Mouse (Mus musculus): ENCODE measurements around the gene Tor1aip2. TPM values are rescaled to one million over a fixed set of nuclear protein-coding genes. Genes with fewer than 3 reads are reported as not detected.
"Not testable (repeated sequence)": the region's sequence is repeated elsewhere in the genome, so short reads cannot be mapped to it uniquely, and the experiment has no call there.

Tor1aip2 gene
- 61.8 and 76.6 TPM in 2 replicates for total RNA-seq (2017)

DNA sequence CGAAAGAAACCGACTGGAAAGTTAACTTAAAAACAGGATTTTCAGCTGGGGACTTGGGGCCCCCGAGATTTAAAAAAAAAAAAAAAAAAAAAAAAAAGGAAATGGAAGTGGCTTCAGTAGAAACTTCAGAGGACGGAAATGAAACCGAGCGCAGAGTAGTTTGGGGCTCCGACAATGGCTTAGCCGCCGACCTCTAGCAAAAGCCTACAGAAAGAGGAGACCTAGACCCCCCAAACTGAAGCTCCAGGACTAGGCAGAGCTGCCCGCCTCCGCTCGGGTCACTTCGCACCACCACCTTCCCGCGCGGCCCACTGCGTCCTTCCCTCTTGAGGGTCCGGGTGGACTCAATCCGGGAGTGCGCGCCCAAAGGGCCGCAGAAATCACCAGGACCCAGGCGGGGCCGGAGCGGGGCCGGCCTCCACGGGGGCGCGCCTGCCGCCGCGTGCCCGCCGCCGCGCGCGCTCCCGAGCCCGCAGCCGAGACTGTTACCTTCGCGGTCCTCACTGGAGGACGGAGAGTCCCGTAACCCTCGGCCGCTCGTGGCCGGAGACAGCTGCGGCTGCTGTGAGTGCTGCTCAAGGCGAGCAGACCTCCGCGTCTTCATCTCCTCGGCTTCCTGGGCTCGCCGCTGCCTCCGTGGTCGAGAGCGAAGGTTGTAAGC, at the start of gene Tor1aip2:
Gene Tor1aip2 (plus strand): TSS at position 135 of the 661 bp plus-strand sequence.
- ATAC-seq (replicated peaks; ENCODE audit: low read depth, poor library complexity, severe bottlenecking) = peak; percentile 14

DNA sequence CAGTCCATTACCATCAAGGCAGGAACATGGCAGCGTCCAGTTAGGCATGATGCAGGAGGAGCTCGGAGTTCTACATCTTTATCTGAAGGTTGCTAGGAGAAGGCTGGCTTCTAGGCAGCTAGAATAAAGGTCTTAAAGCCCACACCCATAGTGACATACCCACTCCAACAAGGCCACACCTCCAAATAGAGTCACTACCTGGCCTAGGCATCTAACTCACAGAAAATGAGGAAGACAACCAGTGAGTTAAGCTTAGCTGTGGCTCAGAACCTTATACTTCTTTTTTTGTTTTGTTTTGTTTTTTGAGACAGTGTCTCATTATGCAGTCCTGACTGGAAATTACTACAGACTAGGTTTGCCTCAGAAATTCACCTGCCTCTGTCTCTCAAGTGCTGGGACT, 47.6 kb upstream of the Tor1aip2 start:
- no peak for ATAC-seq (replicated peaks; ENCODE audit: low read depth, poor library complexity, severe bottlenecking)

DNA sequence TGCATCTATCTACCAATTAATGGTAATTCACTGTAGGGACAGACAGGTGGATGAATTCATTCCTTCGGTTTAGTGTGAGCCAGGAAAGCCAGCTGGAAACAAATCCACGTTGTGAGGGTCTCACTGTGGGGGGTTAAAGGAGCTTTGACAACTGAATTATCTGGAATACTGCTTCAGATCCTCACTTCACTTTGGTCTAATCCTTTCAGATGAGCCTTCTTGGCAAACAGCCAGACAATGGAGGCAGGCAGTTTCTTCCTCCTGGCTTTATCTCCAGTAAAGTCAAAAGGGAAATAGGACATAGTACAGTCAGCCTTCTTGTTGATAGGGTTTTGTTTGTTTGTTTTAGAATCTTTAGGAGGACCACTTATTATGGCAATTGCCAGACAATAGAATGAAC, 45.8 kb upstream of the Tor1aip2 start:
- no peak for ATAC-seq (replicated peaks; ENCODE audit: low read depth, poor library complexity, severe bottlenecking)

GRCm38 (mm10) chr1:155990391-155990790, 44.8 kb upstream of the Tor1aip2 start:
- no peak for ATAC-seq (replicated peaks; ENCODE audit: low read depth, poor library complexity, severe bottlenecking)

DNA sequence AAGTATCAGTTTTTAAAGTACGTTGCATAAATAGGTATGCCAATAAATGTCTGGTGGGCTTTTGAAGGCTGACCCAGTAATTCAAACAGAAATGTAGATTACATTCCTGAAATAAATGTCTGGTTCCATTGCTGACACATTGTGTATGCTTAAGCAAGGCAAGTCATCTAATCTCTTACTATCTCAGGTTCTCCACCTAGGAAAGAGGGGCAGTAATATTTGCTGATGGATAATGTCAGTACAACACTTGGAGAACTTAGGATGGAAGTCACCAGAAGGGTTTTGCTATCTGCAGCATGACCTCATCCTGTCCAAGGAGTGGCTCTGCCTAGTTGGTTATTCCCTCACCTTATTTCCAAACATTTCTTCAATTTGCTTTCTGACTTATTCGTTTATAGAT, 40.7 kb upstream of the Tor1aip2 start:
- ATAC-seq (replicated peaks; ENCODE audit: low read depth, poor library complexity, severe bottlenecking) = no peak

DNA sequence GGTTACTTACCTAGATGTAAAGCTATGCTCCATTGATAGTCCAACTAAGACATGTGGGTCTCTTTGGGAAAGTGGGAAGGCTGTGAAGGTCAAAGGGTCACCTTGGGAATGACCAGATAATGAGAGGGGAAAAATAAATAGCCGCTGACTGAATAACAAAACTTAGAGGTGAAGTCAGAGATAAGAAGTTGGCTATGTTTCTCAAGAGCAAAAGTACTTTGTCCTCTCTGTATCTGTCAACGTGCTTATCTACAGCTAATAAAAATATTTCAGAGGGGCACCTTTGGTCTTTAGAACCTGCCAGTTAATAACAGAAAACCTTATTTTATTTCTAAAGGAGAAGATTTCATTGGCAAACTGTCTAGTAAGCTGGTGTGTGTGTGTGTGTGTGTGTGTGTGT, 39.6 kb upstream of the Tor1aip2 start:
- no peak for ATAC-seq (replicated peaks; ENCODE audit: low read depth, poor library complexity, severe bottlenecking)

DNA sequence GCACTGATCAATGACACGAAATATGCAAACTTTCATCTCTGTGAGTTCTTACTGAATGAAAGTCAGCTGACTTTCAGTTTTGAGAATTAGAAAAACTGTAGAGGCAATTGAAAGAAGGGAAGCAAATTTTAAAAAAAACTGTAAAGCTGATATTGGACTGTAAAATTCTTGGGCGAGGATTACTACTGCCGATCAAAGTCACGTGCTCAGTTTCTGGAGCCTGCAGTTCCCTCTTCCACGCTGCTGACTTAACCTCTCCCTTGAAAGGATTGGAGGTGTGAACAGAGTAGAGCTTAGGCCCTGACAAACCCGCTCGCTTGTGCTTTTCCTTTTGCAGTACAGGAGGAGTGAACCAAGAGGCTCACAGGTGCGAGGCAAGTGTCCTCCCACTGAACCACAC, 32.8 kb upstream of the Tor1aip2 start:
- ATAC-seq (replicated peaks; ENCODE audit: low read depth, poor library complexity, severe bottlenecking) = no peak; the same call in 1 of the 2 replicates

DNA sequence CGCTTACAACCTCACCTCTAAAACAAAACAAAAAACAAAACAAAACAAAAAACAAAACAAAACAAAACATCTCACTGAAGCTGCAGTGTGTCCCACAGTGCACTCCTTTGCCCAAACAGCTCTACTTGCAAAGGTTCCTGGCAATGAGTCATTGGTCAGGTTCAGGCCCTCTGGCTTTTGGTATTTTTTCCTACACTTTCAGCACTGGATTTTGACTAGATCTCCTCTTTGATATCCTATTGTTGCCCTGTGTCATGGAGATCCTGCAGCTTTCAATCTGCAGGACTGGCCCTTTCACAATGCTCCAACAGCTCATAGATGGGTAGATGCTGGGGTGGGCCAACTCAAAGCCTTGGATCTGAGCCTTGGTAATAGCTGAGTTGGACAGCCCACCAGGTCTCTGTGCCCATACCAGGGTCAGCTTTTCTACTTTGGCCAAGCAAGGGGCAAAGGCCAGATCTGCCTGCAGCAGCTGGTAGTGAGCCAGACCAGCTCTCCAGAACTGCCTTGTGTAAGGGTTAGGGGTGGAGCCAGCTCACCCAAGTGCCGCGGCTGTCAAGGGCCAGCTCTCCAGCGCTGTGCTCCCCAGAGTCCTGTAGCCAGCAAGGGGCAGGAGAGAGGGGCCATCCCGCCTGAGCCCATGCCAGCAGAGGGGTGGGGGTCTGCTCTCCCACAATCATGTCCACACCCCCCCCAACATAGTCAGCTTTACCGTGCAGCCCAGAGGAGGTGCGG, 31.8 kb upstream of the Tor1aip2 start:
- no peak for ATAC-seq (replicated peaks; ENCODE audit: low read depth, poor library complexity, severe bottlenecking)

GRCm38 (mm10) chr1:156005906-156006305, 29.3 kb upstream of the Tor1aip2 start:
- no peak for ATAC-seq (replicated peaks; ENCODE audit: low read depth, poor library complexity, severe bottlenecking)

DNA sequence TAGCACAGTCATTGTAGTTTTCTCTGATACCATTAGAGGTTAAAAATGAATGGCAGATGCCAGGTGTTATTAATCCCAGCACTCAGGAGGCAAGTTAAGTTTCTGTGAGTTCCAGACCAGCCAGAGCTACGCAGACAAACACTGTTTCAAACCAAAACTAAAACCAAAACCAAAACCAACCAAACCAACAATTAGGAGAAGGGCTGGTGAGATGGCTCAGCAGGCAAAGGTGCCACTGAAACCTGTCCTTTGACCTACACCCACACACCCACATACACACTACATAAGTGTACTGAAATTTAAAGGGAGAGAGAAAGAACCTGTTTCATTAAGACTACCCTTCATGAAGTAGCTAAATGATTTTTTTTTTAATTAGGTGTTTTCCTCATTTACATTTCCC, 26.2 kb upstream of the Tor1aip2 start:
- ATAC-seq (replicated peaks; ENCODE audit: low read depth, poor library complexity, severe bottlenecking) = no peak

GRCm38 (mm10) chr1:156019800-156020199, 15.4 kb upstream of the Tor1aip2 start:
- ATAC-seq (replicated peaks; ENCODE audit: low read depth, poor library complexity, severe bottlenecking) = no peak

GRCm38 (mm10) chr1:156020402-156020801, 14.8 kb upstream of the Tor1aip2 start:
- ATAC-seq (replicated peaks; ENCODE audit: low read depth, poor library complexity, severe bottlenecking) = 0 out of 2 replicates have a peak, but pooled peaks have one; percentile 39

DNA sequence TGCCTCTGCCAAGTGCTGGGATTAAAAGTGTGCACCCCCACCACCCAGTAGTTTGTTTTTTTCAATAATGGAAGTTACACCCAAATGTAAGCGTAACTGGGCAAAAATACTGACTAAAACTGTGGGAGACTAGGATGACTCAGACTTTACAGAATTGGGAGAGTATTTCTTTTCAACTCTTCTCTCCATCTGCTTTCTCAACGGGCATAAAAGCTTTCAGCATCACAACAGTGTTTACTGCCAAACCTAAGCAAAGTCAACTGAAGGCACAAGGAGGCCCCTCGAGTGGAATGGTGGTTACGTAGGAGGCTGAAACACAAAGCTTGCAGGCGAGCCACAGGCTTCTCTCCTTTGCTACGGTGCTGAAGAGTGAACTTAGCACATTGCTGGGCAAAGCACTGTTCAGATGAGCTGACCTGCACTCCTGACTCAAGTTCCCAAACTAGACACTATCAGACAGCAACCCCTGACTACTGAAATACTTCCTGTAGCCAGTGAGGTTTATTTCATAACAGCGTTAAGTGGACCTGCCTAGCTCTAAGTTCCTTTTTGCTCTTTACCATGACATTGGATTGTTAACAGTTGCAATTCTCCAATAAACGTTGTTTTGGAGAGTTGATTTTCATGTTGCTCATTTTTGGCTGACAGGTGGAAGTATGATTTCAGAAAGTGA, 10.2 kb upstream of the Tor1aip2 start:
- peak; percentile 67 for ATAC-seq (replicated peaks; ENCODE audit: low read depth, poor library complexity, severe bottlenecking)

GRCm38 (mm10) chr1:156027849-156028248, 7.4 kb upstream of the Tor1aip2 start:
- ATAC-seq (replicated peaks; ENCODE audit: low read depth, poor library complexity, severe bottlenecking) = no peak

GRCm38 (mm10) chr1:156028340-156028975, 6.7 kb upstream of the Tor1aip2 start:
- peak; percentile 62 for ATAC-seq (replicated peaks; ENCODE audit: low read depth, poor library complexity, severe bottlenecking)

DNA sequence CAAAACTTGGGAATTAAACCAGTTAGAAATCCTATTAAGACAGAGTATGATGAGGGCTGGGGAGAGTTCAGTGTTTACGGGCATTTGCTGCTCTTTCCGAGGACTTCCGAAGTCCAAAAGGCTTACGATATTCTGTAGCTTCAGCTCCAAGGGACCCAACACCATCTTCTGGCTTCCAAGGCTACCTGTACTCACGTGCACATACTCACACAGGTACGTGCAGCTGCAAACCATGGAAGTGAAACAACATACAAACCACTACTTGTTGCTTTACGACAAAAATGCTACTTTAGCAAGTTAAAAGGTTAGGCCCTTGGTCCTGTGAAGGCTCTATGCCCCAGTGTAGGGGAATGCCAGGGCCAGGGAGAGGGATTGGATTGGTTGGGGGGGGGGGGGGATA, 1.3 kb upstream of the Tor1aip2 start:
- ATAC-seq (replicated peaks; ENCODE audit: low read depth, poor library complexity, severe bottlenecking) = no peak

DNA sequence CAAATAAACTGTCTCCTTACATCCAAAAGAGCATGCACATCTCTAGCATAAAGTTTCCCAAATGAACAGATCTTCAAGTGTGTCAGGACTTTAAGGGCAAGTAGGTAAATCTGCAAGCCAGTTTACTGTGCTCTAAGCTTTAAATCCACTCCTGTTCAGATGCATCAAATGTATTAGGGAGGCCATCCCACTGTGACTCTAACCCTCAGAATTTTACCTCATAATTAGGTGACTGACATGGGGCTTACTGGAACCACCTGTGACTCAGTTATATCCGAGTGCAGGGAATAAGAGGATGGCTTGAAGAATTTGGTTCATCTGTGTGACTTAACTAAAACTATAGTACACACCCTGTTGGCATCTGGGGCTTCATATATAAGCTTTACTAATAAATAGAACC, 542 bp upstream of the Tor1aip2 start:
- no peak for ATAC-seq (replicated peaks; ENCODE audit: low read depth, poor library complexity, severe bottlenecking)

GRCm38 (mm10) chr1:156035930-156036737, 931 bp downstream of the Tor1aip2 start, which contains the start of gene Tor1aip1:
Tor1aip1 (minus strand) TSS chr1:156036480.
- peak; percentile 76 for ATAC-seq (replicated peaks; ENCODE audit: low read depth, poor library complexity, severe bottlenecking)

DNA sequence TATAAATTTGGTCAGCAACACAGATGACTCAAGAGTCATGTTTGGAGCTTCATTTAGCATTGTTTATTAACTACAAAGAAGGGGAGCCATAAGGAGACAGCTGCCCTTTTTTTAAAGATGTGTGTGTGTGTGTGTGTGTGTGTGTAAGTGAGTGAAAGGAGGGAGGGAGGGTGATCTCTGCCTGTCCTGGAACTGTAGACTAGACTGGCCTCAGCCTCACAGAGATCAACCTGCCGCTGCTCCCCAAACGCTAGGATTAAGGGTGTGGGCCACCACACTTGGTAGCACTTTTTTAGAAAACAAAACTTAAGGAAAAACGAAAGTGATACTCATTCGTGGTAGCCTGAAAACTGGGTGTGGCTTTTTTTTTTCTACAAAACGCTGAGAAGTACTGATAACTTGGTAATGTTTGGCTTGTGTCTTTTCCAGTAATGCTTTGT, 2.0 kb downstream of the Tor1aip2 start:
- ATAC-seq (replicated peaks; ENCODE audit: low read depth, poor library complexity, severe bottlenecking) = peak; percentile 5; the same call in 1 of the 2 replicates

DNA sequence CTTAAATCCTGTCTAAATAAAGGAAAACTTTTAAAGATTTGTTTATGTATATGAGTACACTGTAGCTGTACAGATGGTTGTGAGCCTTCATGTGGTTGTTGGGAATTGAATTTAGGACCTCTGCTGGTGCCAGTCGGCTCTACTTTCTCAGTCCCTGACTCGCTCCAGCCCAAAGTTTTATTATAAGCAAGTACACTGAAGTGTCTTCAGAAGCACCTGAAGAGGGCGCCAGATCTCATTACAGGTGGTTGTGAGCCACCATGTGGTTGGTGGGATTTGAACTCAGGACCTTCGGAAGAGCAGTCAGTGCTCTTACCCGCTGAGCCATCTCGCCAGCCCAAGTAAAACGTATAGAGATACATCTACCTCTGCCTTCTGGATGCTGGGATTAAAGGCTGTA, 4.8 kb downstream of the Tor1aip2 start:
- ATAC-seq (replicated peaks; ENCODE audit: low read depth, poor library complexity, severe bottlenecking) = not testable (repeated sequence)
